Mouse (Mus musculus): ENCODE results near the gene Tspan15.

GRCm38 (mm10) chr10:62247815-62248214 is 16.8 kb upstream of the Tspan15 start:
- TF ChIP-seq CTCF (IDR thresholded peaks at IDR 0.05; ENCODE audit: extremely low read depth, insufficient read length, insufficient replicate concordance, low read depth, low read length): no peak
- no peak for TF ChIP-seq POLR2A (IDR thresholded peaks at IDR 0.05; ENCODE audit: low read depth, low read length)

All from small intestine, adult 2 months (tissue).